Mouse (Mus musculus) gastrocnemius, postnatal 25 days (tissue): ENCODE measurements around the gene Dscam. TPM values are rescaled to one million over a fixed set of nuclear protein-coding genes. Genes with fewer than 3 reads are reported as not detected.

Source experiments
- DNase-seq: peaks from one replicate; pipeline ENCODE4 v3.0.0; 2022
- long read RNA-seq, 2 experiments: library from polyadenylated mRNA; stranded (forward); transcript quantifications; one replicate each; pipeline ENCODE4 v2.0.0; 2021
- total RNA-seq, 2 experiments: library from RNA; stranded (reverse); gene quantifications; 1 replicate in 1 of 2; 2 replicates in 1 of 2; pipeline ENCODE4 v1.2.3; 2021

The Dscam gene
- total RNA-seq: not detected
- long read RNA-seq, experiment 1: 0 reads
- long read RNA-seq, experiment 2: 0 reads

- no peak for DNase-seq
Observed at GRCm38 (mm10) chr16:97170513-97171081, at the start of gene Dscam. Gene Dscam, minus strand, starts transcription at chr16:97170752.

- no peak for DNase-seq
Observed at GRCm38 (mm10) chr16:97219381-97219780, 48.8 kb upstream of the Dscam start.

- no peak for DNase-seq
Observed at GRCm38 (mm10) chr16:97209997-97210396, 39.4 kb upstream of the Dscam start.

GRCm38 (mm10) chr16:97208276-97208675 is 37.7 kb upstream of the Dscam start:
- no peak for DNase-seq

- no peak for DNase-seq
Observed at GRCm38 (mm10) chr16:97204090-97204489, 33.5 kb upstream of the Dscam start.

- DNase-seq: no peak
Observed at GRCm38 (mm10) chr16:97203554-97203953, 33.0 kb upstream of the Dscam start.

GRCm38 (mm10) chr16:97194630-97195029 is 24.1 kb upstream of the Dscam start:
- DNase-seq: no peak

GRCm38 (mm10) chr16:97194179-97194578 is 23.6 kb upstream of the Dscam start:
- no peak for DNase-seq

GRCm38 (mm10) chr16:97192296-97192695 is 21.7 kb upstream of the Dscam start:
- no peak for DNase-seq

GRCm38 (mm10) chr16:97190604-97191003 is 20.1 kb upstream of the Dscam start:
- no peak for DNase-seq

GRCm38 (mm10) chr16:97171500-97171899 is 948 bp upstream of the Dscam start:
- no peak for DNase-seq

GRCm38 (mm10) chr16:97169901-97170512 is 545 bp downstream of the Dscam start:
- no peak for DNase-seq

GRCm38 (mm10) chr16:97168614-97169013 is 1.9 kb downstream of the Dscam start:
- no peak for DNase-seq

GRCm38 (mm10) chr16:97168030-97168429 is 2.5 kb downstream of the Dscam start:
- no peak for DNase-seq

GRCm38 (mm10) chr16:97166166-97166565 is 4.4 kb downstream of the Dscam start:
- no peak for DNase-seq

GRCm38 (mm10) chr16:97165444-97166121 is 5.0 kb downstream of the Dscam start:
- DNase-seq: no peak

- no peak for DNase-seq
Observed at GRCm38 (mm10) chr16:97158279-97158678, 12.3 kb downstream of the Dscam start.

- DNase-seq: no peak
Observed at GRCm38 (mm10) chr16:97144544-97145194, 25.9 kb downstream of the Dscam start.

- no peak for DNase-seq
Observed at GRCm38 (mm10) chr16:97141943-97142342, 28.6 kb downstream of the Dscam start.

GRCm38 (mm10) chr16:97135003-97135827 is 35.3 kb downstream of the Dscam start:
- DNase-seq: no peak

GRCm38 (mm10) chr16:97127296-97127695 is 43.3 kb downstream of the Dscam start:
- DNase-seq: no peak

GRCm38 (mm10) chr16:97110028-97110427 is 60.5 kb downstream of the Dscam start:
- no peak for DNase-seq
